Mouse (Mus musculus) layer of hippocampus, postnatal 14 days (tissue): ENCODE measurements around the gene Chaf1a. TPM values are rescaled to one million over a fixed set of nuclear protein-coding genes. Genes with fewer than 3 reads are reported as not detected.
"Not testable (repeated sequence)": the region's sequence is repeated elsewhere in the genome, so short reads cannot be mapped to it uniquely, and the experiment has no call there.

Source experiments
- DNase-seq, 2 experiments: peaks; one replicate each; pipeline ENCODE4 v3.0.0; 2021 to 2022; ENCODE audit warnings: low spot score in 2 of 2, mixed read lengths in 1 of 2
- total RNA-seq, 2 experiments: library from RNA; stranded (reverse); gene quantifications; 2 replicates each; pipeline ENCODE4 v1.2.3; 2021

The Chaf1a gene
- total RNA-seq, 2 experiments from 2014 or later = 3.5 to 5.0 TPM

DNA sequence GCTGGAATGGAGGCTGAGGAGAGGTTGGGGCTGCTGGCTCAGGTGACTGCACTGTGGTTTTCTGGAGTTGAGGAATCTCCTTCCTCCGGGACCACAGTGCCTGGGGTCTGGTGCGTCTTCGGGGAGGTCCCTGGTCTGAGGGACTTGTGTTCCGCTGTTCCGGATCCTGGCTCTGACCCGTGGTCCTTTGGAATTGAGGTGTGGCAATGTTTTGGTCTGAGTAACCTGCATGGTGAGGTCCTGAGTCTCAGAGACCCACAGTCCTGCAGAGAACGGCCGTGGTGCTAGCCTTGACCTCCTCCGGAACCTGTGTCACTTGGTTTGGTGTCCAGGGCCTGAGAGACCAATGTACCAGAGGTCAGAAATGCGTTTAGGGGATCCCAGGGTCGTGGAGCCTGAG lies 39.7 kb downstream of the Chaf1a start:
- DNase-seq = peak in 1 of 2 experiments; percentile 25

DNA sequence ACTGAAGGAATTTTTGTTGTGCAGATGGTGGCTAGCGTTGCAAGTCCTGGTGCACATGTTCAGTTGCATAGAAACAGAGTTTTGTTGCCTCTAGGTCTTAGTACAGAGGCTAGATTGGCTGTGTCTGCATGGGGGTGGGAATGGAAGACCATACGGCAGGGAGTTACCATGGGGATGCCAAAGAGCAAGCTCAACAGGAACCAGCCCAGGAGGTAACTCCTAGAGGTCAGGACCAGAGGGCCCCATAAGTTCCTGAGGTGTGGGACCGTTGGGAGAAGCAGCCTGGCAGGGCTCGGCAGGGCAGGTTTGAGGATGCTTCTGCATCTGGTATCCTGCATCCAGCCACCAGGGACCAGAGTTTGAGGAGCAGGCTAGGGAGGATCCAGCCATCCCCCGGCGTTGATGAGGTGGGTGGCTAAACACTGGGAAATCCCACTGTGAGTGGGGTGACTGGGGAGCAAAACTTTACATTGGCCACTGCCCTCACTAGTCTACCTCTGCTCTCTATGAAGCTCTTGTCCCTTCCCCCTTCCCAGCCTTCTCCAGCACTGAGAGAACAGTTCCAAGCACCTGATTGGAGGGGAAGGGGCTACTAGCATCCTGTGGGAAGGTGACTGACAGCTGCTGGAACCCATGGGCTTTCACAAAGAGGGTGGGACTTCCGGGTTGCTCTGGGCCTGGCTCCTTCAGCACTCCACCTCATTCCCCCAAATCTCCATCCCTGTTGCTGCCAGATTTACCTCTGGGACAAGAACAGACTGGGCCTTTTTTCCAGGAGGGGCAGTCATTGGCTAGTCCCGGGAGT lies 40.7 kb downstream of the Chaf1a start:
- peak; percentile 59 to 83 for DNase-seq

DNA sequence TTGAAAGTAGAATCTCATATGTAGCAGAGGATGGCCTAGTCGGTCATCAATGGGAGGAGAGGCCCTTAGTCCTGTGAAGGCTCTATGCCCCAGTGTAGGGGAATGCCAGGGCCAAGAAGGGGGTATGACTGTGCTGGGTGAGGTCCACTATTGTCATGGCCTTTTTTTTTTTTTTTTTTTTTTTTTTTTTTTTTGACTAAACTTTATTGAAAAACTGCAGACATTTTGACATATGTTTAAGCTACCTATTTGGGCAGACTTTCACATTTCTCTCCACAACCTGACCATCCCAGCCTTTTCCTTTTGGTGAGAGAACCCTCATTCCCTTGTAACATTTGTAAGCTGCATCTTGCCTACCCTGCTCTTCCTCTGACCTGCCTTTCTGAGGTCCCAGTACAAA lies 52.1 kb downstream of the Chaf1a start:
- no peak for DNase-seq

DNA sequence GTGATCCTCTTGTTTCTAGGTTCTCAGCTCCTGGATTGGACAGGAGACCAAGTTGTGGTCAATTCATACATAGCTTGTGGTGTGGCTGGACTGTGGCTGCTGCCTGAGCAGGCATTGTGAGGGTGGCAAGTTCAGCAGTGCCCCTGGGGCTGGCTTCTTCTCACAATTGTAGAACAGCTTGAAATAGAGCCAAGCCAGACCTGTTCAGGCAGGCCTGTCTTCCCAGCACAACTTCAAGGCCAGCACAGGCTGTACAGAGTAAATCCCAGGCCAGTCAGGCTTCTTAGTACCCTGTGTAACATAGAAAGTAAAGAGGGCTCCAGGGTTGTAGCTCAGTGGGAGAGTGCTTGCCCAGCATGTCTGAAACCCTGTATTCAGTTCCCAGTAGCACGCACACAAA lies 52.6 kb downstream of the Chaf1a start:
- DNase-seq = no peak

DNA sequence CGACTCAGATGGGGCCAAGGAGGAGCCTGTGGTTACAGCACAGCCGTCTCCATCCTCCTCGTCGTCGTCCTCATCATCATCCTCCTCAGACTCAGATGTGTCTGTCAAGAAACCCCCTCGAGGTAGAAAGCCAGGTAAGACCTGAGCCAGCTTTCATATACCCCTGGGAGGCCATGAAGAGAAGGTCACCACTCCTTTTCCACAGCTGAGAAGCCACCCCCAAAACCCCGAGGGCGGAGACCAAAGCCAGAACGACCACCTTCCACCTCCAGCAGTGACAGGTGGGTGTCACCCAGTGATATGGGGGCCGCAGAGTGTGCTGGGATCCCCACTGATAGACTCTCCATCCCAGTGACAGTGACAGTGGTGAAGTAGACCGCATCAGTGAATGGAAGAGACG lies 56.6 kb downstream of the Chaf1a start:
- no peak for DNase-seq

DNA sequence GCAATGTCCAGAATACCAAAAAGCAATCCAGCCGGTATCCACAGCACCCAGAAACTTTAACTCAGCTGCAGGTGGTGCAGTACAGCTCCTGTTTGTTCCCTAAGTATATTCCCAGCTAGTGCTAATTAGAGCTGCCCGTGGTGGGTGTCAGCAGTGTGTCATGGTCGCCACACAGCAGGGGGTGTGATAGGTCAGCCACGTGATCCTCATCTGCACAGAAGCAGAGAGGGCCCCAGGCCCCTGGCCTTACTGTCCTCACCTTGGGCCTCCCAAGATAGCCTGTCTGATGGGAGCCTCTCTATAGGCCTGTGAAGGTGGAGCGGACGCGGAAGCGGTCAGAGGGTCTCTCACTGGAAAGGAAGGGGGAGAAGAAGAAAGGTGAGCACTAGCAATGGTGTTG lies 57.9 kb downstream of the Chaf1a start:
- no peak for DNase-seq

DNA sequence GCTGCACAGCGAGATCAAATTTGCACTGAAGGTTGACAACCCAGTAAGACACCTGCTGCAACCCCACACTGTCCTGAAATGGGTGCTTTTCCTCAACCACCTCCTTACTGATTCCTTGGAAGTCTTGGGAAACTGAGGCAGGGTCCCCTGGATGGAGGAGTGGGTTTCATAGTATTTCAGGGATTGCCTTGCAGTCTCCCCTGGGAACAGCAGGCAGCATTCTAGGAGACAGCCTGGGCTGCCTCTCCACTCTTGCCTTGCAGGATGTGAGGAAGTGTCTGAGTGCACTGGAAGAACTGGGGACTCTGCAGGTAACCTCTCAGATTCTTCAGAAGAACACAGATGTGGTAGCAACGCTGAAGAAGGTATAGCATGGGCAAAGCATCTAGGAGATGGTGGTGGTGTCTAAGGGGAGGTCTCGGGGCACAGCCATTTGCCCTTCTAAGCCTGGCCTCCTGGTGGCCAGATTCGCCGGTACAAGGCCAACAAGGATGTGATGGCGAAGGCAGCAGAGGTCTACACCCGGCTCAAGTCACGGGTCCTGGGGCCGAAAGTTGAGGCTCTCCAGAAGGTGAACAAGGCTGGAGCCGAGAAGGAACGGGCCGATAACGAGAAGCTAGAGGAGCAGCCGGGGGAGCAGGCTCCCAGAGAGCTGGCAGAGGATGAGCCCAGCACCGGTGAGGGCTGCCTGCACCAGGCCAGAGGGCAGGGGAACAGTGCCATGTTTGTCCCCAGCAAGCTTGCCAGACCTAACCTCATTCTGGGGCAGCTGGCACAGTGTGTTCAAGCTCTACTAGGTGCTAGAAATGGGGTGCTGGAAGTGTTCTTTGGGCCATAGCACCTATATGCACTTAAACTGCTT lies 58.7 kb downstream of the Chaf1a start:
- DNase-seq = no peak

DNA sequence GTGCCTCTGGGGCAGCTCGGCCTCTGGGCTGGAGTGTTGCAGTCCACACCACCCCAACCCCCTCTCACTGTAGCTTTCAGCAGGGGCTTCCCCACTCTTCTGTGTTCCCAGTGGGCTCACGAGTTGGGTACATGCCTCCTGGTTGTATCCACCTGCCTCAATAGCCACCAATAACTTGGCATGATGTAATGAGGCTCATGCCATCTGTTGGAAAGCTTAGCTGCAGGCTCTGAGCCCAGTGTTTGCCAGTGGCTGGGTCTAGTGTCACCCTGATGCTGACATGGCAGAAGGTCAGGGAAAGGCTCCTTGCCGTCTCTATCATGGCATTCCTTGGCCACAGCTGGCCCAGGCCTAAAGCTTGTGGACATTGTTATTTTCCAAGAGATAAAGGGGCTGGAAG lies 60.6 kb downstream of the Chaf1a start:
- DNase-seq = no peak

DNA sequence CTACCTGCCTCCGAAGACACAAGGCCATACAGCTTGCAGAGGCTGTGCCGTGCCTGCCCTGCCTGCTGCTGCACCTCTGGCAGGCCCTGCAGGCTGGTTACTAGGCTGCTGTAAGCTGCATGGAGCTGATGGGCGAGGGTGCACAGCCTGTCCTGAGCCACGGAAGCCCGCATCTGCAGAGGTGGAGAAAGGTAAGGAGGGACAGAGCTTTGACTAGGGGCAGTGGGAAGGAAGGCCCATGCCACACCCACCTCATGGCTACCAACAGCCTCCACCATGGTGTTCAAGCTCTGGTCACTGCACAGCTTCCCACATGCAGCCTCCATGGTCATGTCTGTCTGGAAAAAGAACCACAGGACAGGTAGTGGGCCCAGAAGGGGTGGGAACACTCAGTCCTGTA lies 61.9 kb downstream of the Chaf1a start:
- DNase-seq = no peak

DNA sequence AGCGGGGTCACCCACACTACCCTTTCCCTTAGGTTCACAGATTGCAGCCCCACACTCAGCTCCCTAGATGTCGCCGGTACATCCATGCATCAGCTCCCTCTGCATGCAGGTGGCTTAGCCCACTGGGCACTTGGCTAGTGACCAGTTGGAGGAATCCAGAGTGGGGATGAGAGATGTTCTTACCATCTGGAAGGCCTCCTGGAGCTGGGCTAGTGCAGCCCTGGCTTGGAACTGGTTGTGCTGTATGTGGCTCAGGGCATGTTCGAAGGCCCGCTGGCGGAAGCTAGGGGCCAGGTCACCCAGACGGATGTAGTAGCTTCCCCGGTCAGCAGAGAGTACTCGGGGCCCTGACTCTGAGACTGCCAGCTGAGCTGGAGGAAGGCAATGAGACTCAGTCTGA lies 62.7 kb downstream of the Chaf1a start:
- no peak for DNase-seq

DNA sequence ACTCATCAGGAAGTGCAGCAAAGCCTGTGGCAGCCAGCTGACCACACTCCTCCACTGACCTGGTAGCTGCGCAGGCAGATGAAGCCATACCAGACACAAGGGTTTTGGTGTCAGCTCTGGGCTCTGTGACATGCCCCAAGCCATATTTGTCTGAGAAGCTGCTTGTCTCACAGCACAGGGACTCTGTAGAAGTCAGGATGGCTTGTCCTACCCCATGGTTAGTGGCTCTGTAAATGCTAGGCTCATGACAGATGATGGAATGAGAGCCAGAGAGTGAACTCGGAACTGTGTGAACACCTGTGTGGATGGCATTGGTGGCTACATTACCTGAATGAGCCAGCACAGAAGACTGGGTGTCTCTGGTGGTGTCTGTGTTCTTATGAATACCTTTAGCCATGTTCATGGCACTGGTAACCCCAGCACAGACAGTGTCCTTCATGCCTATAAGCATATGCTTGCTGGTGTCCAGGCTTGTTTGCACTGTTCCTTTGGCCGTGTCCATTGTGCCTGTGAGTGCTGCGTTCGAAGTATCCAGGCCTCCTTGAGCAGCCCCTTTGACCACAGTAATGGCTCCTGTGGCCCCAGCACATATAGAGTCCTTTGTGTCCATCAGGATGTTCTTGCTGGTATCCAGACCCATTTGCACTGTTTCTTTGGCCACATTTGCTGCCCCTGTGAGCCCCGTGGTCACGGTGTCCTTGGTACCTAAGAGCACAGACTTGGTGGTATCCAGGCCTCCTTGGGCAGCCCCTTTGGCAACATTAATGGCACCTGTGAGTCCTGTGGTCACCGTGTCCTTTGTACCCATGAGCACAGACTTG lies 63.4 kb downstream of the Chaf1a start:
- no peak for DNase-seq

DNA sequence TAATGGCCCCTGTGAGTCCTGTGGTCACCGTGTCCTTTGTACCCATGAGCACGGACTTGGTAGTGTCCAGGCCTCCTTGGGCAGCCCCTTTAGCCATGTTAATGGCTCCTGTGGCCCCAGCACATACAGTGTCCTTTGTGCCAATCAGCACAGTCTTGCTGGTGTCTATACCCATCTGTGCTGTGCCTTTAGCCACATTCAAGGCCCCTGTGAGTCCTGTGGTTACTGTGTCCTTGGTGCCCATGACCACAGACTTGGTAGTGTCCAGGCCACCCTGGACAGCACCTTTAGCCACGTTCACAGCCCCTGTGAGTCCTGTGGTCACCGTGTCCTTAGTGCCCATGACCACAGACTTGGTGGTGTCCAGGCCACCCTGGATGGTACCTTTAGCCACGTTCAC lies 64.6 kb downstream of the Chaf1a start:
- not testable (repeated sequence) for DNase-seq

DNA sequence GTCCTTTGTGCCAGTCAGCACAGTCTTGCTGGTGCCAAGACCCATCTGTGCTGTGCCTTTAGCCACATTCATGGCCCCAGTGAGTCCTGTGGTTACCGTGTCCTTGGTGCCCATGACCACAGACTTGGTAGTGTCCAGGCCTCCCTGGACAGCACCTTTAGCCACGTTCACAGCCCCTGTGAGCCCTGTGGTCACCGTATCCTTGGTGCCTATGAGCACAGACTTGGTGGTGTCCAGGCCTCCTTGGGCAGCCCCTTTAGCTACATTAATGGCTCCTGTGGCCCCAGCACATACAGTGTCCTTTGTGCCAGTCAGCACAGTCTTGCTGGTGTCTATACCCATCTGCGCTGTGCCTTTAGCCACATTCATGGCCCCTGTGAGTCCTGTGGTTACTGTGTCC lies 66.2 kb downstream of the Chaf1a start:
- not testable (repeated sequence) for DNase-seq

DNA sequence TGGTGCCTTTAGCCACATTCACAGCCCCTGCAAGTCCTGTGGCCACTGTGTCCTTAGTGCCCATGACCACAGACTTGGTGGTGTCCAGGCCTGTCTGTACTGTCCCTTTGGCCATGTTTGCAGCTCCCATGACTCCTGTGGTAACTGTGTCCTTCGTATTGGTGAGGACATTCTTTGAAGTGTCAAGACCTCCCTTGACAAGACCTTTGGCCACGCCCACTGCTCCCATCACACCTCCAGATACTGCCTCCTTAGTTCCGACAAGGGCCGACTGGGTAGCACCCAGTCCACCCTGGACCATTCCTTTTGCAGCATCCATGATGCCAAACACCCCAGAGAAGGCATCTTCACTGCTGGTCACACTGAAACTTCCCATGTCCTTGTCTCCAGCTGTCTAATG lies 66.7 kb downstream of the Chaf1a start:
- DNase-seq = no peak

DNA sequence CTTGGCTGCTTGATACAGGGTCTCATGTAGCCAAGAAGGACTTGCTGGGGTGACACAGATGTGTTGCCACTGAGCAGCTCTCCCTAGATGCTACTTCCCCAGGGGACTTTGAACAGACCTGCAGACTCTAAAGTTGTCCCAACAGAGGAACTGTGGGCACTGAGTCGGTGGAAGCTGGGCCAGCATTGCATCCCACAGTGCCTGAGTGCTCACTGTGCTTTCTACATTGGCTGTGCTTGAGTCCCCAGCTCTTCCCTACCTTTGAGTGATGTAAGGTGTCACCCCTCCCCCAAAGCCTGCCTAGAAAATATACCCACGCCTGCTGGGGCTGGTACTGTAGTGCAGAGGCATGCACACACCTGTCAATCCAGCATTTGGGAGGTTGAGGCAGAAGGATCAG lies 67.5 kb downstream of the Chaf1a start:
- DNase-seq = no peak

DNA sequence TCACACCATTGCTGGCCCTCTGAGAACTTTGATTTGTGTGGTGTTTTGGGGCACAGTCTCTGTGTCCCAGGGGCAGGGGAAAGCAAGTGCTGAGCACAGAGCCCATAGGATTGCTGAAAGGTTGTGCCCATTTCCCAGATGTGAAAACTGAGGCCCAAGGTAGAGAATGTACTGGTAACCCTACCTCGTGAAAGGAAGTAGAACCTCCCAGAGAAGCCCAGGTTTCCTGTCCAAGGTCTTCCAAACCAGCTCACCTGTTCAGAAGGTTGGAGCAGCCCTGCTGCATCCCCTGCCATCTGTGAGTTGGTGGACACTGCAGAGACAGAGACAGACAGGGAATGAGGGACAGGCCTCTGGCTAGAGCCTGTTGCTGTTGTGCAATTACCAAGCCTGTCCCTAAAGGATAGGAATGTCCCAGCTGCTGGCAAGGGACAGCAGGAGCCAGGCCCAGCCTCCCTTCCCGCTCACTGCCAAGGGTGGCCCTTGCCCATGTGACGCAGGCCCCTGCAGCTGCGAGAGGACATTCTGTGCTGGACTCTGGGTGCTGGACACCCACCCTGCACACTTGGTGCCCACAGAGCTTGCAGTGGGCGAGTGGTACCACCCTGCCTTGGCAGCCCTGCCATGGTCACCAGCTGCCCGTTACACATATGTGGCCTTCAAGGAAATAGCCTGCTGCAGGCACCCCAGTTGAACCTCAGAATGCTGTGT lies 68.2 kb downstream of the Chaf1a start:
- peak in 1 of 2 experiments; percentile 79 for DNase-seq

DNA sequence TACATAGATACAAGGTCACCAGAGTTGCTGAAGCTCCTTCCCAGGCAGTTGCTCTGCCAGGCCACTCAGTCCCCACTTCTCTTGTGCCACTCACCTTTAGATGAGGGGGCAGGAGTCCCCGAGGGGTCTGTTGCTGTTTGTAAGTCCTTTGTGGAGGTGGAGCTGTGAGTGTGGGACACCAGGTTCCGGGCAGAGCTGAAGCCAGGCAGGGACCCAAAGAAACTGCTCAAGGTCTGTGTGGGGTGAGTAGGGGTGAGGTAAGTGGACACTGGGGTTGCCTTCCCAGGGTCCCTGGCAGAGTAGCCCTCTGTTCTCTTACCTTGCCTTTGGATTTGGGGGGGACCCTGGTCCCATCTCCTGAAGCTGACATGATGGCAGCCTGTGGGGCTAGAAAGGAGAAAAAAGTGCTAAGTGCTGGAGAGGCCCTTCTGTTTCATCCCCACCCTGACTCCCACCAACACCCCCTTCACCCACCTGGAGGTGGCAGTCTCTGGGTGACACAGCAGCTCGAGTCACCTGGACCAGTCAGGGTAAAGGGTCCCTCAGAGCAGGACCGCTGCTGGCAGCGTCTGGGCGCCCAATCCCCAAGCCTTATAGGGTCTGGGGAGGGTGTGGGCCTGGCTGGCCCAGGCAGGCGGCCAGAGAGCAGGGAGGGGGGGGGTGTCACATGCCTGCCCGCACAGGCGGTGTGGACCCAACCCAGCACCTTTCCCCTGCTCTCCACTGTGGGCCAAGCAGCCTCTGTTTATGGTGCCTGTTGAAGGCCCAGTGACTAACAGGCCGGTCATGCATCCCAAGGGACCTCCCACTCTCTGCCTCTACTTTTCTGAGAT lies 69.2 kb downstream of the Chaf1a start, which contains the start of gene Plin4:
TSS of gene Plin4 (minus strand) at position 585 of the 833 bp plus-strand sequence.
- no peak for DNase-seq

DNA sequence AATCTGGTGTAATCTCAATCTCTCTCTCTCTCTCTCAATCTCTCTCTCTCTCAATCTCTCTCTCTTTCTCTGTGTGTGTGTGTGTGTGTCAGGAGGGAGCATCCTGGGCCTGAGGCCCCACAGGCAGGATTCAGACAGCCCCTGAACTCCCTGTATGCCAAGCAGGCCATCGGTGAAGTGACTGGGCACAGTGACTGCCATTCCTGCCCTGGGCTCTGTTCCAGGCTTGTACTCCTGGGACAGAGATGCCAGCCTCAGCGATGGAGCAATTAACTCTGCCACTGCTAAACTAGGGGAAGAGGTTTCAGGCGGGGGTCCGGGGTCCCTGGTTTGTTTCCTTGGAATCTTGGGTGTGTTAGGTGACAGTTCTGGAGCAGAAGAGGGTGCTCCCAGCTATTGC lies 70.3 kb downstream of the Chaf1a start:
- DNase-seq = peak in 1 of 2 experiments; percentile 60

DNA sequence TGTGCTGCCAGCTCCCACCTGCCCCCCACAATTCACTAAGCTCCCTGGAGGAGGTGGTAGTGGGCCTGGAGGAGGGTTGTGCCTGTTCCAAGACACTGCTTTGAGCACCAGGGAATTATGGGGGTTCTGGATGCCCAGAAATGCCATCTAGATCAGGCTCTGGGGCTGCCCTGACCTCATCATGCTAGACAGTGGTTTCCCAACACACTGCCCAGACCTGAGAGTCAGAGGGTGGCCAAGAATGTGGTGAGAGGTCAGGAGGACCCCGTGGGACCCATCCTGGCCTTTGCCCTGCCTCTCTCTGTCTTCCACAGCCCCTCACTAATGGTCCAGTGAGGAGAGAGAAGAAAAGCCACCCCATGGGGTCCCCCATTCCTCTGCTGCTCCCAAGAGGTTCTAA lies 70.8 kb downstream of the Chaf1a start:
- DNase-seq = no peak

DNA sequence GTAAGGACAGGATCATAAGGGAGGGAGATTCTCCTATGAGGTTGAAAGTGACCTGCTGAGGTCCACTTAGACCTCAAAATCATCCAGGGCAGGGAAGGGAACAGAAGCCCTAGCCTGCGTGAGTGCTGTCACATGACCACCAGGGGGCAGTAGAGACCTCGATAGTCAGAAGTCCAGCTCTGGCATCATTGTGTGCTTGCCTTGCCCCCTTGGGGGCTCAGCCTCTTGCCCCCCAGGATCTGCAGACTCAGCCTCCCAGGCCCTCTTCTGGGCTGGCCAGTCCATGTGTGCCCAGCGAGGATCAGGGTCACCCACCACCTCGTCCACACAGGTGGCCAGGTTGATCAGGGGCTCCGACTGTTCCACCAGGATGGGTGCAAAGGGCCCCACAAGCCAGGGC lies 71.6 kb downstream of the Chaf1a start:
- peak in 1 of 2 experiments; percentile 74 for DNase-seq
